Mouse (Mus musculus): ENCODE data around the gene Cox6a1.

Cox6a1 gene

DNA sequence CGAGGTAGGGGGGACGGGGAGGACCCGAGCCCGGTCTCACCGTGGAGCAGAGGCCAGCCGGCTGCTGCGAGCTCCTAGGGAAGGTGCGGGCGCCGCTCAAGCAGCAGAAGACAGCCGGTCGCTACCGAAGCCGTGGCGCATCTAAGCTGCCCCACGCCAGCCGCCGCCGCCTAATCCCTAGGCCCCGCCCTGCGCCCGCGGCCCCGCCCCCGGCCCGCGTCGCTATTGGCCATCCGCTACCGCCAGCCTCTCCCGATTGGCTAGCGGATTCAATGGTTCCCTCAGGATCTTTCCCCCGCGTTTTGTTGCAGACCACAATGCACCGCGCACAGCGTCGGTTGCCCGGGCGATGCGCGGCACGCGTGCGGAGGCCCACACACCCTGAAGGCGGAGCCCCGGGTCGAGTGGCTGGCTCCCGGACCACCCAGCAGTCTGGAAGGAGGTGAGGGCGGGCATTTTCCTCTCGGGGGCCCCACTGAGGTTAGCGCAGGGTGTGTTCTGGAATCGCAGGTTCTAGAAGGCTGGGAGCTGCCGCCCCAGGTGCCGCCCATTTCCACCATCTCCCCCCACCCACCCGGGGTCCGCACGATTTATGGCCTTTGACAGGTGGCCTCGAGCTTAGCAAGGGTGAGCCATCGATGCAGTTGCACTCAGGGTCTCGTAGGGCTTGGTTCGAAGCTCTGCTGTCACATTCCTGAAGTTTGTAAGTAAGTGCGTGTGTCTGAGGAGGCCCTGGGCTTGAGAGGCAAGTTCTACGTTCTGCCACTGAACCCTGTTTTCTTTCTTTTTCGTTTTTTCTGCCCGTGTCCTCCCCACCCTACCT lies 47.8 kb downstream of the Cox6a1 start, which contains the start of gene Dynll1:
TSS of gene Dynll1 (minus strand) at position 208 of the 823 bp plus-strand sequence.
- peak; percentile 100 for DNase-seq (ENCODE audit: low spot score)

DNA sequence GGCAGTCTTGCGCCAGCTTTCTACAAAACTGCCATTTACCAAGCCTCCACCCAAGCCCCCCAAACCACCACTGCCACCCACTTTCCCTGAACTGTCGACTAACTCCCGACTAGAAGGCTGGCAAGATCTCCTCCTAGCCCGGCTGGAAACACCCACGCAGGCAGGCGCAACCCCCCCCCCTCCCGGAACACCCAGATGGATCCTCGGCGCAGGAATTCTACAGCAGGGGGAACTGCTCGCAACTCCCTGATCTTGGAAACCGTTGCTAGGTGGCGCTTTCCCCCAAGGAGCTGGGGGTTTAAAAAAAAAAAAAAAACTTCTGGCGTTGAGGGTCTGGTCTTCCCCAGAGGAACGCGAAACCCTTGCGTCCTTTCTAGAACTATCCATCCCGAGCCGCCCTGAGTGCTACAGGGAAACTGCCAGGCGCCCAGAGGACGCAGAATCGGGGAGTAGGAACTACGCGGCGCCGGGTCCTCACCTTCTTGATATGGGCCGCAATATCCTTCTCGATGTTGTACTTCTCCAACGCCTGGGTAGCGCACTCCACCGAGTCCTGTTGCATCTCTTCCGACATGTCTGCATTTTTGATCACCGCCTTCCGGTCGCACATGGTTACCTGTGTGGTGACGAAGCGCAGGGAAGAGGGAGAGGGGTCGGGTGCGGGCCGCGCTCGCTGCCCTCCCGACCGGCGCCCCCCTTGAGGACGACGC lies 48.6 kb downstream of the Cox6a1 start:
- DNase-seq (ENCODE audit: low spot score) = peak; percentile 57

DNA sequence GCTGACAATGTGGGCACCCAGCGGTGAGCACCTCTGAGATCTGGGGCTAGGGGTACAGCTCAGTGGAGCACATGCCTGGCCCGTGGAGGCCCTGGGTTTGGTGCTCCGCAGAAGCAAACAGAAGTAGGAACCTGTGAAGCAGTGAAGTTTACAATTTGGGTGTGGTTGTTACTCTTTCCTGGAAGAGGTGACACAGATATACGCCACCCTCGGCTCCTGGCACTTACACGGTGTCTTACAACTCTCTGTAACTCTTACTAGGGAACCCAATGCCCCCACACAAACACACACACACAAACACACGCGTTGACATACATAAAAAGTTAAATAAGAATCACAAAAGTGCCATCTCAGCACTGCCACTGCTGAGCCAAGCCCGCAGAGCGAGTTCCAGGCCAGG lies 52.4 kb downstream of the Cox6a1 start:
- no peak for DNase-seq (ENCODE audit: low spot score)

All from urinary bladder, postnatal 14 days (tissue).